Mouse (Mus musculus) hindbrain, embryonic 16.5 days (tissue): ENCODE results near the gene Bclaf1. TPM values are rescaled to one million over a fixed set of nuclear protein-coding genes. Genes with fewer than 3 reads are reported as not detected.

Experiments used
- ATAC-seq: fragments of 200-750 bp; cut with Nextera tagmentation; 2 replicates; pipeline ENCODE4 v1.8.0; 2017; ENCODE audit warnings: moderate TSS enrichment, moderate library complexity
- H3K27ac ChIP-seq: fragments of 300-500 bp; sonication (generic); 2 replicates; pipeline ENCODE4 v1.5.1; 2014; ENCODE audit warnings: low read depth, mild to moderate bottlenecking, control low read depth, low read length, moderate library complexity
- H3K27me3 ChIP-seq: fragments of 300-500 bp; sonication (generic); replicated peaks from 2 replicates; pipeline ENCODE4 v1.6.1; 2014; ENCODE audit warnings: low read length; ENCODE audit not compliant: control insufficient read depth, insufficient read depth
- H3K36me3 ChIP-seq: fragments of 300-500 bp; sonication (generic); 2 replicates; pipeline ENCODE4 v1.6.1; 2014; ENCODE audit warnings: mild to moderate bottlenecking, low read length, moderate library complexity, mixed read lengths; ENCODE audit not compliant: control insufficient read depth, insufficient read depth
- H3K4me1 ChIP-seq: fragments of 300-500 bp; sonication (generic); 2 replicates; pipeline ENCODE4 v1.6.1; 2014; ENCODE audit warnings: low read depth, low read length; ENCODE audit not compliant: control insufficient read depth, insufficient read depth
- H3K4me2 ChIP-seq: fragments of 300-500 bp; sonication (generic); 2 replicates; pipeline ENCODE4 v1.6.1; 2014; ENCODE audit warnings: mild to moderate bottlenecking, low read length, control low read depth, moderate library complexity
- H3K4me3 ChIP-seq: fragments of 300-500 bp; sonication (generic); 2 replicates; pipeline ENCODE4 v1.5.1; 2014; ENCODE audit warnings: mild to moderate bottlenecking, low read length, control low read depth, moderate library complexity
- H3K9ac ChIP-seq: fragments of 300-500 bp; sonication (generic); 2 replicates; pipeline ENCODE4 v1.6.1; 2014; ENCODE audit warnings: low read depth, mild to moderate bottlenecking, control low read depth, low read length, moderate library complexity
- H3K9me3 ChIP-seq: fragments of 300-500 bp; sonication (generic); 2 replicates; pipeline ENCODE4 v1.6.1; 2014; ENCODE audit warnings: mild to moderate bottlenecking, low read length, moderate library complexity; ENCODE audit not compliant: control insufficient read depth
- WGBS: fragments of 180-500 bp; shearing (Covaris S2); extraction: QIAGEN DNeasy Blood & Tissue Kit; methylation state at CpG from one replicate; pipeline ENCODE4 v1.1.7; 2014; 5-methylcytosine and 5-hydroxymethylcytosine counted together
- polyA plus RNA-seq: library from polyadenylated mRNA; unstranded; fragments of >200 nt; fragmentation: Nextera tagmentation; extraction: Ambion mirVana; gene quantifications from 2 replicates; pipeline ENCODE4 v1.2.1, GENCODE M21; 2015

Gene Bclaf1
- 89.5 and 97.1 TPM in 2 replicates for polyA plus RNA-seq

DNA sequence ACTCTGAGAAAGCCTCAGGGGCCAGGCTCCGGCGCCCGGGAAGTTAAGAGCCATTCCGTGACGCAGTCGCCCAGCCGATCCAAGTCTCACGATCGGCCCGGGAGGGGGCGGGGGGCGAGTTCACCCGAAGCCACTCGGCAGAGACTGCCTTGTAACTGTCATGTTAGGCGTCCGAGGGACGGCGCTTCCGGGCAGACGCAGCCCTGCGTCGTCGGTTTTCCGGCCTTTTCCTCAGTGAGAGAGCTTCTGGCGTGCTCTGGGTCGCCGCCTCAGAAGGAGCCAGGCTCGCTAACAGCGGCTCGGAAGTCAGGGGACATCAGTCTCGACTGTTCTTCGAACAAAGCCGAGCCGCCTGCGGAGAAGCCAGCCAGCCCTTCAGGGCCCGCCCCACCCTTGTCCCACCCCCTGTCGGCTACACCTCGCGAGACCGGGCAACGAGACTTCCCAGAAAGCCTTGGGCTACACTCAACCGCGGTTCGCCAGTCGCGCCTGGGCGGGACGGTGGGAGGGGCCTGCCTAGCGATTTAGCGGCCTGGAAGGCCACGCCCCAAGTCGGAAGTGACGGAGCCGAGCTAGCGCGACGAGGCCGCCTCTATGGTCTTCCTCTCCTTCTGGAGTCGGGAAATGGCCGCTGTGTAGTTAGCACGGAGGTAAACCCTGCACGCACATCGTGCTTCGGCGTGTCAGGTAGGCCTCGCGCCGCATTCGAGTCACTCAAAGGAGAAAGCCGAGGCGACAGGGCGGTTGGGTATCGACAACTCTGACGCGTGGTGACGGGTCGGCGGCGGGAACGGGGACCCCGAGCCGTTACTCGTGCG lies at the start of gene Bclaf1:
Gene Bclaf1, plus strand, starts transcription at position 552 of the 818 bp plus-strand sequence.
- peak within 1 kb of the TSS; percentile 100 for H3K27ac ChIP-seq
- ATAC-seq, result peak; percentile 99
- peaks cover 17% of the 10 kb centered on the region for H3K4me1 ChIP-seq
- 0% methylated on average over 83 of the region's 84 CpGs for WGBS
- peak within 1 kb of the TSS; percentile 87 for H3K9ac ChIP-seq
- H3K4me3 ChIP-seq, result peak within 1 kb of the TSS; percentile 75
- no peaks in the 10 kb centered on the region for H3K9me3 ChIP-seq
- H3K27me3 ChIP-seq, result no peaks in the 10 kb centered on the region
- H3K36me3 ChIP-seq, result no peaks in the 10 kb centered on the region
- peak within 1 kb of the TSS; percentile 86 for H3K4me2 ChIP-seq

DNA sequence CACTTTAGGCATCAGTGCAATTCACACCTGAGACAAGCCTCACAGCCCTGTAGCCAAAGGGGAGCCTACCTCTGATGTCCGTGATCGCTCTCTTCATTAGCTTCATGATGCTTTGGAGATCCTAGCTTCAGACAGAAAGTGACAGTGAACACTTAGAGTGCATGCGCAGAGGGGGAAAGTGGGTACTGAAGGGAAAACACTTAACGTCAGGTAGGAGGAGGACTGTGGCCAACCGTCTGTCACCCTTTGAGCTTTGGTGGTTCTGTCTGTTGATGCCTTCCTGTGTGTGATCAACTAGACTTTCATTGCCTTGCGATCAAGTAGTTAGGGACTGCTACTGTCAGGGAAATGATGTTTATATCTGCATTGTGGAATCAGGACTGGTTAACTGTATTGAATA lies 49.4 kb upstream of the Bclaf1 start:
- 92% methylated on average over 6 of the region's 6 CpGs for WGBS
- Histone ChIP-seq H3K4me3 (no peak overlapping the region), H3K36me3 (no peaks in the 10 kb centered on the region), H3K9me3 (no peaks in the 10 kb centered on the region), H3K4me1 (no peaks in the 10 kb centered on the region), H3K9ac (no peak overlapping the region), H3K27me3 (no peaks in the 10 kb centered on the region), H3K4me2 (no peak overlapping the region), H3K27ac (no peak overlapping the region)
- ATAC-seq, result no peak

- Histone ChIP-seq H3K36me3 (no peaks in the 10 kb centered on the region), H3K4me2 (no peak overlapping the region), H3K9ac (no peak overlapping the region), H3K27me3 (no peaks in the 10 kb centered on the region), H3K4me3 (no peak overlapping the region), H3K9me3 (no peaks in the 10 kb centered on the region), H3K27ac (no peak overlapping the region), H3K4me1 (no peaks in the 10 kb centered on the region)
- ATAC-seq, result no peak
- WGBS, result 72% methylated on average over 7 of the region's 7 CpGs
These were observed 47.8 kb upstream of the Bclaf1 start for GRCm38 (mm10) chr10:20264479-20264878.

GRCm38 (mm10) chr10:20267032-20267431 lies 45.2 kb upstream of the Bclaf1 start:
- Histone ChIP-seq H3K9ac (no peak overlapping the region), H3K4me2 (no peak overlapping the region), H3K27ac (no peak overlapping the region), H3K4me1 (no peaks in the 10 kb centered on the region), H3K36me3 (no peaks in the 10 kb centered on the region), H3K4me3 (no peak overlapping the region), H3K9me3 (no peaks in the 10 kb centered on the region), H3K27me3 (no peaks in the 10 kb centered on the region)
- no peak for ATAC-seq
- 64% methylated on average over 10 of the region's 10 CpGs for WGBS

DNA sequence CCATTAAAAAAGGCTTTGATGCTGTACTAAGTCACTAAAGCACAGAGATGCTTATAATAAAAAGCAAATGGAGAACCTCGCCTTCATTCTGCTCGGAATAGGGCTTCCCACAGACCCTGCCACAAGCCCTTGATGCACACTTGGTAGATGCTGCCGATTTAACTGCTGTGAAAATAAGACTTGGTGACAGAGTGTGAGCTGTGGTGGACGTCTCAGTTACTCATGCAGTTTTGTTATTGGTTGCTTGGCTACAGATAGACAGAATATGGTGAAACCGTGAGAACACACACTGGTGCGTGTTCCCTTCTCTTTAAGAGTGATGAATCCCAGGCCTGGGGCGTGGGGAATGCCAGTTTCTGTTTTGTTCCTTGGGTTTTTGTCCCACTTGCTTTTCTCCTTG lies 43.3 kb upstream of the Bclaf1 start:
- no peak overlapping the region for H3K27ac ChIP-seq
- no peaks in the 10 kb centered on the region for H3K9me3 ChIP-seq
- 59% methylated on average over 7 of the region's 7 CpGs for WGBS
- ATAC-seq, result peak; percentile 32; the same call in 1 of the 2 replicates
- no peaks in the 10 kb centered on the region for H3K36me3 ChIP-seq
- no peaks in the 10 kb centered on the region for H3K4me1 ChIP-seq
- H3K9ac ChIP-seq, result no peak overlapping the region
- no peak overlapping the region for H3K4me3 ChIP-seq
- H3K4me2 ChIP-seq, result no peak overlapping the region
- no peaks in the 10 kb centered on the region for H3K27me3 ChIP-seq

DNA sequence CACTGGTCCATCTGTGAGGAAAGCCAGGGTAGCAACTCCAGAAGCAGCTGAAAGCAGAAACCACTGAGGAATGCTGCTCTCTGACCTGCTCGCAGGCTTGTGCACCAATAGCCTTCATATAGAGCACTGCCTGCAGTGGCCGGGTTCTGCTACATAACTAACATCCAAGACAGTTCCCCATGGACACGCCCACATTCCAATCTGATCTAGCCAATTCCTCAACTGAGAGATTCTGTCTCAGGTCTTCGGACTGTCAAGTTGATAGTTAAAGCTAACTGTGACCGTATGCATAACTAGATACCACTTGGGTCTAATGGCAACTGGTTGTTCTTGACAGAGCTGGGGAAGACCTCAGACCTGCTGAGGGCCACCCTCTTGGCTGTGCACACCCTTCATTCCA lies 39.9 kb upstream of the Bclaf1 start:
- no peak overlapping the region for H3K4me2 ChIP-seq
- H3K9ac ChIP-seq, result no peak overlapping the region
- H3K9me3 ChIP-seq, result no peaks in the 10 kb centered on the region
- no peaks in the 10 kb centered on the region for H3K36me3 ChIP-seq
- H3K27ac ChIP-seq, result no peak overlapping the region
- no peaks in the 10 kb centered on the region for H3K4me1 ChIP-seq
- no peak for ATAC-seq
- H3K4me3 ChIP-seq, result no peak overlapping the region
- 95% methylated on average over 5 of the region's 5 CpGs for WGBS
- H3K27me3 ChIP-seq, result no peaks in the 10 kb centered on the region

- Histone ChIP-seq H3K4me3 (no peak overlapping the region), H3K4me2 (peak overlapping the region; percentile 24; the same call in 1 of the 2 replicates), H3K9me3 (no peaks in the 10 kb centered on the region), H3K36me3 (no peaks in the 10 kb centered on the region), H3K27ac (no peak overlapping the region), H3K9ac (0 out of 2 replicates have a peak overlapping the region, but pooled peaks have one; percentile 33), H3K27me3 (no peaks in the 10 kb centered on the region), H3K4me1 (no peaks in the 10 kb centered on the region)
- ATAC-seq, result peak; percentile 70; the same call in 1 of the 2 replicates
- 43% methylated on average over 15 of the region's 15 CpGs for WGBS
These were observed 39.0 kb upstream of the Bclaf1 start for GRCm38 (mm10) chr10:20273278-20273677.

GRCm38 (mm10) chr10:20274022-20274421 lies 38.2 kb upstream of the Bclaf1 start:
- Histone ChIP-seq H3K27ac (no peak overlapping the region), H3K4me3 (no peak overlapping the region), H3K9me3 (no peaks in the 10 kb centered on the region), H3K4me1 (no peaks in the 10 kb centered on the region), H3K27me3 (no peaks in the 10 kb centered on the region), H3K9ac (no peak overlapping the region), H3K4me2 (no peak overlapping the region), H3K36me3 (no peaks in the 10 kb centered on the region)
- WGBS, result 93% methylated on average over 9 of the region's 9 CpGs
- ATAC-seq, result no peak

GRCm38 (mm10) chr10:20281456-20281855 lies 30.8 kb upstream of the Bclaf1 start:
- Histone ChIP-seq H3K9ac (no peak overlapping the region), H3K27ac (no peak overlapping the region), H3K27me3 (no peaks in the 10 kb centered on the region), H3K4me3 (no peak overlapping the region), H3K4me2 (no peak overlapping the region), H3K36me3 (no peaks in the 10 kb centered on the region), H3K4me1 (peaks cover 13% of the 10 kb centered on the region), H3K9me3 (no peaks in the 10 kb centered on the region)
- 76% methylated on average over 2 of the region's 2 CpGs for WGBS
- no peak for ATAC-seq
